Mouse (Mus musculus): ENCODE measurements around the gene Fggy.

The Fggy gene

DNA sequence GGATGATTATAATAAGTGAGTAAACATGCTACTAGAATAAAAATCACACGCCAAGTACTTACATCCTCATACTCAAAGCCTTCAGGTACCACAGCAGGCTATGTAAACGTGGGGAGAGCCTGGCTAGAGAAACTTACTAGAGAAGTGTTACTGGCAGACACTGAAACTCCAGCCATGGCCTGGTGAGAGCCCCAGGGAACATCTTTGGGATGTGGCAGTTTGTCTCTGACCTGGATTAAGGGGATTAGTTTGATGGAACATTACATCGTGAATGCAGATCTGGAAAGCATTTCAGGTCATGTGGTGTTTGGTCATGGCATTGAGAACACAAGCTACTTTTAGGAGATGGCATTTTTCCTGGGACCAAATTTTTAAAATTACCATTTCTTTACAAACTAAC is 303.3 kb downstream of the Fggy start:
- DNase-seq (ENCODE audit: low spot score in 2 of 2) = no peak

GRCm38 (mm10) chr4:95861074-95861473 is 303.8 kb downstream of the Fggy start:
- no peak for DNase-seq (ENCODE audit: low spot score in 2 of 2)

DNA sequence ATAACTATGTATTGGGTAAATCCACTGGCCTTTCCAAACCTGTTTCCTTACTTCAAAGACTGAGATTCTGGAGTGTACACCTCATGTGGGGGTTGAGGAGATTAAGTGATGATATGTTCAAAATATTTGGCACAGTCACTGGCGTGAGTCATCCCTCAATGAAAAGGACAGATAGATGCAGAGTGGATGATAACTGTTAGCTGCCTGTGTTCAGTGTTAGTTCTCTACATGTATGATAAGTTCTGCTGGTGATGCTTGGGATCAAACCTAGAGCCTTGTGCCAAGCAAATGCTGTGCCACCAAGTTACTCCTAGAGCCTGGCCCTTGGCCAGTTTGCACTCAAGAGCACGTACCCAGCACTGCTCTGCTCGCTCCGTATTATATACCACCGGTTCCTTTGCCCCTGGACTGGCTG is 304.4 kb downstream of the Fggy start:
- no peak for DNase-seq (ENCODE audit: low spot score in 2 of 2)

DNA sequence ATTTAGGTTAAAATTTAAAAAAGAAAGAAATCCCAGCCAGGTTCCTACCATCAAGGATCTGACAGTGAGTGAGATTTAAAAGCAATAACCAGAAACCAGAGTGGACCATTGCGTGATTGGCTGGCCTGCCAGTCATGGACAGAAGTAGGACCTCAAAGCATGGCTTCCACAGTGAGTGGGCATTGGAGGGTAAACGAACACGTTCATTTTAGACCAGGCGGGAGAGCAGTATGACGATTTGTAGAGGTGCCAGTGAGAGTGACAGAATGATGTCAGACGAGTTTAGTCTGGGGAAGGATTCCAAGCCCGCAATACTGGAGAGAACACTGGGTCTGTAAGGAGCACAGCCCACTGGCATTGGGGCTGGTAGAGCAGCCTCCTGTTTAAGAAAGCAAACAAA is 305.0 kb downstream of the Fggy start:
- no peak for DNase-seq (ENCODE audit: low spot score in 2 of 2)

- DNase-seq (ENCODE audit: low spot score in 2 of 2) = no peak
These were observed 305.6 kb downstream of the Fggy start for GRCm38 (mm10) chr4:95862781-95863499.

DNA sequence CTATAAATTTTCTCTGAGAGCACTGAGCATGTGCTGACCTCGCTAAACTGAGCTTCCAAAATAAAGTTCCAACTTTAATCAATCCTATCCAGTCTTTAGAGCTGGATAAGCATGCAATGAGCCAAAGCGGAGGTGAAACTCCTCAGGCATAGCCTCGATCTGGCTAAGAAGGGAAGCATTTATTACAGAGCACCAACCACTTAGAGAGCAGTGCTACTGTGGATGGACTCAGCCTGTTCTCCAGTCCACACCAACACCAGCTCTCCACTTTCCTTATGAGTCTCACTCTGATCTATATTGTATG is 306.1 kb downstream of the Fggy start:
- DNase-seq (ENCODE audit: low spot score in 2 of 2) = no peak

- DNase-seq (ENCODE audit: low spot score in 2 of 2) = no peak
These were observed 307.9 kb downstream of the Fggy start for GRCm38 (mm10) chr4:95865251-95865650.

DNA sequence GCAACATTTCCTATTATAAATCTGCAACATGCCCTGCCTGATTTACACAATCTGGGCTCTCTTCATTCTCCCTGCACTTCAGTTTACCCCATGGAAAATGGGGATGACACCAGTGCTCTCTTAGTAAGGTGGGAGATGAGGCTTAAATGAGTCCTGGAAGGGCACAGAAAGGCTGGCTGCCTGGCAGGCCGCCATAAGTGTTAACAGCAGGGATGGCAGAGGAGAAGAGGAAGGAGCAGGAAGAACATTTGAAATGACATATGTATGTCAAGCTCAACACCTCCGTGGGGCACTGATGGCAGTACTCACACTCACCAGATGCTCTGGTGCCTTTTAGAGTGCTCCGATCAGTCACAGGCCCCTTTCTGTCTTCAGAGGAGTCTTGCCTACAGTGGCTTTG is 308.6 kb downstream of the Fggy start:
- no peak for DNase-seq (ENCODE audit: low spot score in 2 of 2)

DNA sequence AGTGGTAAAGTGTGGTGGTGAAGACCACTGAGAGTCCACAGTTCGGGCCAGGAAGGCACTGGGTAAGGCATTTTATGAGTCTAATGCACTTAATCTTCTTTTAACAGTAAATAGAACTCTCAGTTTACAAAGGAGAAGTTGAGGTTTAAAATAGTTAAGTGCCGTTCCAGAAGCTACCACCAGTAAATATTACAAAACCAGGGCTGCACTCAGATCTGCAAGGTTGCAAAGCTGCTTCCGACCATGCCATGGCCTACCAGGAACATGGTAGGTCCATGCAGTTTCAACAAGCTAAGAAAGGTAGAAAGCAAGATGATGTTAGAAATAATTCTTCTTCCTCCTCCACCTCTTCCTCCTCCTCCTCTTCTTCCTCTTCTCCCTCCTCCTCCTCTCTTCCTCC is 309.8 kb downstream of the Fggy start:
- DNase-seq (ENCODE audit: low spot score in 2 of 2) = no peak

DNA sequence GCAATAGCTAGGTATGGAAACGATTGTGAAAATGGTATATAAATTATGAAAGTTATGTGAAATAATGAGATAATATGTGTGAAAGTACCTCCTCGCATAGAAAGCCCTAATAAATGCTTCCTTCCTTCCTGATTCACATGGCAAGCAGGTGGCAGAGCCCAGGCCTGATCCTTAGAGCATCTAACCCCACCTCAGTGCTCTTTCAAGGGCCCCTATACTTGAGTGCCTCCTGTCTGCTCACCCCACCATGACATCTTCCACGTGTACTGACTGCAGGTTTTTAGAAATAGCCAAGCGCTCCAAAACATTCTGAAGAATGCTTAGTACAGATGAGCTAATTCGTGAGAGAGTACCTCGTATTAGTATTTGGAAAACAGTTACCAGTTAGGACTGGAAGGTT is 311.0 kb downstream of the Fggy start:
- no peak for DNase-seq (ENCODE audit: low spot score in 2 of 2)

DNA sequence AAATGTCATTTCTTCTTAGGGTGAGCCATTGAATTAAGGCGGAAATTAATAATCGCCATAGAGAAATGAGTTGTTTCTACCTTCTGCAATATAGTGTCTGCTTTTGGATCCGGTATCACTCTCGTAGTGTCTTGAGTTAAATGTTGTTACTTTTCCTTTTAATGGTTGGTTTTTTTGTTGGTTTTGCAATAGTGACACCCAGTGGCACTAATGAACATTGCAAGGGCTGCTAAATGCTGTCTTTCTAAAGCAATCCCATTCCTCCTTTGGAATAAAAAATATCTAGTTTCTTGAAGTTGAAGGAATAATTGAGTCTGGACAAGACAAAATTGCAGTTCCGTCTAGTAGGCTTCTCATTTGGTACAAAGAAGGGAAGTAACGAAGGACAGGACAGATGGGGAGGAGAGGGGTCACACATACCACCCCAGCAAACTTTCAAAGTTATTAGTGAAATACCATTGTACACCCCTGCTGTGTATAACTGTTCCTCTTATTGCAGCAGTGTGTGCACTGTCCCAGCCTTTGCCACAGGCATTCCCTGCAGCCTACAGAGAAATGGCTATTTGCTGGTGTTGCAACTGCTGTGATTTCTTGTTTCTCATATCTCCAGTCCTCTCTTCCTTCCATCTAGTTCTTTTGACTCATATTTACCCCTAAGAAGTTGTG is 314.0 kb downstream of the Fggy start:
- peak in 1 of 2 experiments; percentile 30 for DNase-seq (ENCODE audit: low spot score in 2 of 2)

DNA sequence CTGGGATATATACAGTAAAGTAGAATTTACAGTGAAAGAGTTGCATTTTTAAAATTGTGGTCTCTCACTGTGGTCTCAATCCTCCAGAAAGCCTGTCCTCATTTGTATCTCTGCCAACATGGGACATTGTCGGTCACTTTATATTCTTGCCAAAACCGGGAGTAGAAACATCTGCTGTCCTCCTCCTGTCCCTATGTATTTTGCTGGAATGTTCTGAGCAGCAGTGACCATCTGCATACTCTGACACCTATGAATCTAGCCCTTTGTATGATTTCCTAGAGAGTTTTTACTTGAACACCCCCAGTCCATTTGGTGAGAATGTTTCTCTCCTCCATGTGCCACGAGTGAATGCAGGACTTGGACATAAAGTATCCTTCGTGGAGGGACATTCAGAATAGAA is 318.6 kb downstream of the Fggy start:
- DNase-seq (ENCODE audit: low spot score in 2 of 2) = no peak

DNA sequence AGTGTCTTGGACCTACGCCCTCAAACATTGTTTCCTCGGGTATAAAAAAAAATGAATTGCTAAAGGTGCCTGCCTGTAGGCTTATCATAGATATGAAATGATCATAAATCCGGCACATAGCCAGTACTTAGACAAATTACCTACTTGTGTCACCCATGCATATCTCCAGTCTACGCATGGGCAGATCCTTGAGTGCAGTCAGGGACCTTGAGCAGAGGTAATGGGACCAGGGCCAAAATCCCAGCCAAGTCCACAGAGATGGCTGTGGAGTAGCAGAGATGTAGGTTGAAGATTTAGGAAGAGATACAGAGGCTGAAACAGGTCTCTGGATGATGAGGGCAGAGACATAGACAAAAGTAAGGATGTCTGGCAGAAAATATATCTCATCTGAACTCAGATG is 320.1 kb downstream of the Fggy start:
- no peak for DNase-seq (ENCODE audit: low spot score in 2 of 2)

GRCm38 (mm10) chr4:95881751-95882350 is 324.5 kb downstream of the Fggy start:
- DNase-seq (ENCODE audit: low spot score in 2 of 2) = no peak

GRCm38 (mm10) chr4:95884184-95885145 is 327.2 kb downstream of the Fggy start:
- no peak for DNase-seq (ENCODE audit: low spot score in 2 of 2)

- no peak for DNase-seq (ENCODE audit: low spot score in 2 of 2)
These were observed 338.0 kb downstream of the Fggy start for GRCm38 (mm10) chr4:95895199-95895754.

DNA sequence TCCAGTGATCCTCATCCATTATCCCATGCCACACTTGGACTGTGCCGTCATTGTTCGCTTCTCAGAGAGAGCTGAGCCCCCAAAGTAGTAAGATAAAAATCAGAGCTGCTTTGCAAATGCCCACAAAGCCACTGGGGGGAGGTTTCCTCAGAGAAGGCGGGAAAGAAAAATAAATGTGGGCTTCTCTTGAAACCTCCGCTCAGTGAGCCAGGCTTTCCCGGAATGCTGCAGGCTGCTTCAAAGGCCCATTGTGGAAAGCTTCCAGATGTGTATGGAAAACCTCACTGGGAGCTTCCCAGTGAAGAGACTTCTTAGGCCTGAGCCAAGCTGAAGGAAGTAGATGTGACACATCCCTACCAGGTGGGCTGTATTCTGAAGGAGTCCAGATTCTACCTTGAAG is 339.3 kb downstream of the Fggy start:
- DNase-seq (ENCODE audit: low spot score in 2 of 2) = no peak

GRCm38 (mm10) chr4:95897236-95897874 is 340.0 kb downstream of the Fggy start:
- DNase-seq (ENCODE audit: low spot score in 2 of 2) = peak in 1 of 2 experiments; percentile 3

DNA sequence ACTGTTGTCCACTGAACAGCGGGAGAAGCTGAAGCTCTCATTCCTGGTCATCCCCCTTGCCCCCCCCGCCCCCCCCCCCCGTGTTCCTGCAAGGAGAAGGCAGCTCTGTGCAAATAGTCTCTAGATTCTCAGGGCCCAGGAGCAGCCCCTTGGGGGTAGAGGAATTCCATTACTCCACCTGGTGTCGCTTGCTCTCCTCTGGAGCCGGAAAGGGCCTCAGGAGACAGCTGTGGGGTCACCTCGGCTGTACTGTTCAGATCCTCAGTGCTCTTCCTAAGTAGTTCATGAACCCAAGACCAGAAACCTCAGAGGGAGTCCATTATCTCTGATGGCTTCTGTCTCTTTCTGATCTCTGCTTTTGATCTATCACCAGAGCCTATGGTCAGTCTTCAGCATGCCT is 341.4 kb downstream of the Fggy start:
- no peak for DNase-seq (ENCODE audit: low spot score in 2 of 2)

GRCm38 (mm10) chr4:95899926-95900712 is 342.8 kb downstream of the Fggy start:
- no peak for DNase-seq (ENCODE audit: low spot score in 2 of 2)

- no peak for DNase-seq (ENCODE audit: low spot score in 2 of 2)
These were observed 343.5 kb downstream of the Fggy start for GRCm38 (mm10) chr4:95900815-95901214.
